Mouse (Mus musculus): ENCODE data around the gene Ermp1. TPM values are rescaled to one million over a fixed set of nuclear protein-coding genes. Genes with fewer than 3 reads are reported as not detected.
A peak's percentile ranks its signal among the peaks of the same experiment; 100 is the strongest.

The Ermp1 gene
- polyA plus RNA-seq, 1 experiment from 2014 or later, result 25.6 TPM

- 77% methylated on average over 13 of the region's 13 CpGs for WGBS
- Histone ChIP-seq H3K4me1 (replicated peaks; ENCODE audit: insufficient read depth, low read length) (no peaks in the 10 kb centered on the region), H3K4me2 (ENCODE audit: low read length) (no peak overlapping the region), H3K4me3 (replicated peaks; ENCODE audit: low read depth, low read length) (no peak overlapping the region), H3K27me3 (ENCODE audit: insufficient read depth, low read length) (no peaks in the 10 kb centered on the region), H3K36me3 (ENCODE audit: insufficient read depth, low read length) (no peaks in the 10 kb centered on the region), H3K27ac (no peak overlapping the region), H3K9ac (ENCODE audit: low read depth, low read length) (no peak overlapping the region), H3K9me3 (replicated peaks; ENCODE audit: low read length) (no peaks in the 10 kb centered on the region)
- no peak for TF ChIP-seq CTCF (IDR thresholded peaks at IDR 0.05; ENCODE audit: low read depth)
- ATAC-seq (replicated peaks; ENCODE audit: low FRiP score, low read depth), result no peak
- DNase-seq (ENCODE audit: low spot score), result peak; percentile 12
These were observed 32.3 kb upstream of the Ermp1 start for GRCm38 (mm10) chr19:29680182-29681152.

- no peaks in the 10 kb centered on the region for H3K4me1 ChIP-seq (replicated peaks; ENCODE audit: insufficient read depth, low read length)
- no peak overlapping the region for H3K9ac ChIP-seq (ENCODE audit: low read depth, low read length)
- H3K9me3 ChIP-seq (replicated peaks; ENCODE audit: low read length), result no peaks in the 10 kb centered on the region
- DNase-seq (ENCODE audit: low spot score), result no peak
- ATAC-seq (replicated peaks; ENCODE audit: low FRiP score, low read depth), result no peak
- no peak overlapping the region for H3K27ac ChIP-seq
- no peaks in the 10 kb centered on the region for H3K27me3 ChIP-seq (ENCODE audit: insufficient read depth, low read length)
- WGBS, result 86% methylated on average over 6 of the region's 6 CpGs
- H3K36me3 ChIP-seq (ENCODE audit: insufficient read depth, low read length), result no peaks in the 10 kb centered on the region
- H3K4me3 ChIP-seq (replicated peaks; ENCODE audit: low read depth, low read length), result no peak overlapping the region
- no peak for TF ChIP-seq CTCF (IDR thresholded peaks at IDR 0.05; ENCODE audit: low read depth)
- no peak overlapping the region for H3K4me2 ChIP-seq (ENCODE audit: low read length)
These were observed 30.1 kb upstream of the Ermp1 start for GRCm38 (mm10) chr19:29678181-29678778.

GRCm38 (mm10) chr19:29676479-29677193 is 28.4 kb upstream of the Ermp1 start:
- H3K9me3 ChIP-seq (replicated peaks; ENCODE audit: low read length), result no peaks in the 10 kb centered on the region
- DNase-seq (ENCODE audit: low spot score) (peak; percentile 40), ATAC-seq (replicated peaks; ENCODE audit: low FRiP score, low read depth) (no peak; the same call in 1 of the 2 replicates)
- H3K27ac ChIP-seq, result no peak overlapping the region
- TF ChIP-seq CTCF (IDR thresholded peaks at IDR 0.05; ENCODE audit: low read depth), result 0 out of 2 replicates have a peak, but pooled peaks have one; percentile 12
- no peak overlapping the region for H3K9ac ChIP-seq (ENCODE audit: low read depth, low read length)
- no peaks in the 10 kb centered on the region for H3K36me3 ChIP-seq (ENCODE audit: insufficient read depth, low read length)
- no peaks in the 10 kb centered on the region for H3K27me3 ChIP-seq (ENCODE audit: insufficient read depth, low read length)
- 39% methylated on average over 10 of the region's 10 CpGs for WGBS
- no peak overlapping the region for H3K4me3 ChIP-seq (replicated peaks; ENCODE audit: low read depth, low read length)
- no peaks in the 10 kb centered on the region for H3K4me1 ChIP-seq (replicated peaks; ENCODE audit: insufficient read depth, low read length)
- no peak overlapping the region for H3K4me2 ChIP-seq (ENCODE audit: low read length)

GRCm38 (mm10) chr19:29675562-29676078 is 27.4 kb upstream of the Ermp1 start:
- Histone ChIP-seq H3K9me3 (replicated peaks; ENCODE audit: low read length) (no peaks in the 10 kb centered on the region), H3K36me3 (ENCODE audit: insufficient read depth, low read length) (no peaks in the 10 kb centered on the region), H3K27ac (0 out of 2 replicates have a peak overlapping the region, but pooled peaks have one; percentile 19), H3K4me3 (replicated peaks; ENCODE audit: low read depth, low read length) (no peak overlapping the region), H3K9ac (ENCODE audit: low read depth, low read length) (no peak overlapping the region), H3K4me1 (replicated peaks; ENCODE audit: insufficient read depth, low read length) (no peaks in the 10 kb centered on the region), H3K4me2 (ENCODE audit: low read length) (no peak overlapping the region), H3K27me3 (ENCODE audit: insufficient read depth, low read length) (no peaks in the 10 kb centered on the region)
- 32% methylated on average over 9 of the region's 9 CpGs for WGBS
- TF ChIP-seq CTCF (IDR thresholded peaks at IDR 0.05; ENCODE audit: low read depth), result no peak
- DNase-seq (ENCODE audit: low spot score), result peak; percentile 37
- no peak; the same call in 1 of the 2 replicates for ATAC-seq (replicated peaks; ENCODE audit: low FRiP score, low read depth)

- Histone ChIP-seq H3K9me3 (replicated peaks; ENCODE audit: low read length) (no peaks in the 10 kb centered on the region), H3K27me3 (ENCODE audit: insufficient read depth, low read length) (no peaks in the 10 kb centered on the region), H3K4me1 (replicated peaks; ENCODE audit: insufficient read depth, low read length) (no peaks in the 10 kb centered on the region), H3K36me3 (ENCODE audit: insufficient read depth, low read length) (no peaks in the 10 kb centered on the region), H3K4me3 (replicated peaks; ENCODE audit: low read depth, low read length) (no peak overlapping the region), H3K27ac (0 out of 2 replicates have a peak overlapping the region, but pooled peaks have one; percentile 19), H3K9ac (ENCODE audit: low read depth, low read length) (no peak overlapping the region), H3K4me2 (ENCODE audit: low read length) (no peak overlapping the region)
- DNase-seq (ENCODE audit: low spot score) (no peak), ATAC-seq (replicated peaks; ENCODE audit: low FRiP score, low read depth) (no peak)
- WGBS, result 95% methylated on average over 7 of the region's 7 CpGs
- no peak for TF ChIP-seq CTCF (IDR thresholded peaks at IDR 0.05; ENCODE audit: low read depth)
These were observed 26.7 kb upstream of the Ermp1 start for GRCm38 (mm10) chr19:29674946-29675345.

- no peaks in the 10 kb centered on the region for H3K36me3 ChIP-seq (ENCODE audit: insufficient read depth, low read length)
- no peaks in the 10 kb centered on the region for H3K27me3 ChIP-seq (ENCODE audit: insufficient read depth, low read length)
- no peak overlapping the region for H3K4me2 ChIP-seq (ENCODE audit: low read length)
- TF ChIP-seq CTCF (IDR thresholded peaks at IDR 0.05; ENCODE audit: low read depth), result no peak
- H3K27ac ChIP-seq, result no peak overlapping the region
- no peak overlapping the region for H3K9ac ChIP-seq (ENCODE audit: low read depth, low read length)
- H3K4me3 ChIP-seq (replicated peaks; ENCODE audit: low read depth, low read length), result no peak overlapping the region
- 94% methylated on average over 13 of the region's 13 CpGs for WGBS
- no peaks in the 10 kb centered on the region for H3K4me1 ChIP-seq (replicated peaks; ENCODE audit: insufficient read depth, low read length)
- no peak for DNase-seq (ENCODE audit: low spot score)
- no peak for ATAC-seq (replicated peaks; ENCODE audit: low FRiP score, low read depth)
- H3K9me3 ChIP-seq (replicated peaks; ENCODE audit: low read length), result no peaks in the 10 kb centered on the region
These were observed 24.4 kb upstream of the Ermp1 start for GRCm38 (mm10) chr19:29672660-29673059.

Data from kidney, postnatal 0 days (tissue).